Mouse (Mus musculus) midbrain, embryonic 14.5 days (tissue): Measurements from ENCODE around the gene Trim39. TPM values are rescaled to one million over a fixed set of nuclear protein-coding genes. Genes with fewer than 3 reads are reported as not detected.

Source experiments
- ATAC-seq: fragments of 200-750 bp; cut with Nextera tagmentation; 2 replicates; pipeline ENCODE4 v1.8.0; 2017; ENCODE audit warnings: moderate number of reproducible peaks, moderate library complexity; ENCODE audit not compliant: low FRiP score, low TSS enrichment
- DNase-seq: peaks from one replicate; pipeline ENCODE4 v3.0.0-alpha.2; 2015
- H3K27ac ChIP-seq: fragments of 300-500 bp; sonication (generic); replicated peaks from 2 replicates; pipeline ENCODE4 v1.5.1; 2014; ENCODE audit warnings: mild to moderate bottlenecking, low read depth, low read length, moderate library complexity
- H3K27me3 ChIP-seq: fragments of 300-500 bp; sonication (generic); 2 replicates; pipeline ENCODE4 v1.6.1; 2014; ENCODE audit warnings: low read length, control low read depth, mixed read lengths; ENCODE audit not compliant: control insufficient read depth, insufficient read depth
- H3K36me3 ChIP-seq: fragments of 300-500 bp; sonication (generic); 2 replicates; pipeline ENCODE4 v1.6.1; 2014; ENCODE audit warnings: low read length, control low read depth; ENCODE audit not compliant: control insufficient read depth, insufficient read depth
- H3K4me1 ChIP-seq: fragments of 300-500 bp; sonication (generic); 2 replicates; pipeline ENCODE4 v1.6.1; 2014; ENCODE audit warnings: mild to moderate bottlenecking, antibody characterized with exemption, low read length, control low read depth; ENCODE audit not compliant: control insufficient read depth, insufficient read depth
- H3K4me2 ChIP-seq: fragments of 300-500 bp; sonication (generic); 2 replicates; pipeline ENCODE4 v1.6.1; 2014; ENCODE audit warnings: mild to moderate bottlenecking, low read length, moderate library complexity
- H3K4me3 ChIP-seq: fragments of 300-500 bp; sonication (generic); replicated peaks from 2 replicates; pipeline ENCODE4 v1.5.1; 2014; ENCODE audit warnings: low read depth, low read length
- H3K9ac ChIP-seq: fragments of 300-500 bp; sonication (generic); replicated peaks from 2 replicates; pipeline ENCODE4 v1.6.1; 2014; ENCODE audit warnings: mild to moderate bottlenecking, low read length, moderate library complexity
- H3K9me3 ChIP-seq: fragments of 300-500 bp; sonication (generic); 2 replicates; pipeline ENCODE4 v1.6.1; 2016; ENCODE audit warnings: low read length, control low read depth, mixed read lengths; ENCODE audit not compliant: control insufficient read depth
- WGBS: fragments of 180-500 bp; shearing (Covaris S2); extraction: QIAGEN DNeasy Blood & Tissue Kit; methylation state at CpG from one replicate; pipeline ENCODE4 v1.1.7; 2014; 5-methylcytosine and 5-hydroxymethylcytosine counted together
- polyA plus RNA-seq: library from polyadenylated mRNA; unstranded; fragments of >200 nt; fragmentation: Nextera tagmentation; extraction: Ambion mirVana; gene quantifications from 2 replicates; pipeline ENCODE4 v1.2.1, GENCODE M21; 2014

The Trim39 gene
- polyA plus RNA-seq, 1 experiment from 2014 or later = 21.7 TPM

DNA sequence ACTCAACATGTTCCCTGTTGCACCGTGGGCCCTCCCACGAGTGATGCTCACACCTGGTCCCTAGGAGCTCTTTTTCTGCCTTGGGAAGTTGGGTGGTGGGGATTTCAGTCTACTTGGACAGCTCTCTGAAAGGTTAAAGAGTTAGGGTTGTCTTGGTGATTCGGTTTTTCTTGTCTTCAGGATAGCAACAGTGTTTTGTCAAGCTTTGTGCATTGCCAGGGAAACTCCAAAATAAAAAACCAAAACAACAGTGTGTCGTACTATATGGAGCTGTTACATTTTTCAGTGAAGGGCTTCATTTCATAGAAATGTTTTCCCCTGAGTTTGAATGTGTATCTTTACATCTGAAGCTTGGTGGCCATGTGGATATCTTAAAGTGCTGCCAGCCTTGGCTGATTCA is 2.7 kb upstream of the Trim39 start:
- WGBS = 94% methylated on average over 4 of the region's 4 CpGs
- Histone ChIP-seq H3K27me3 (no peaks in the 10 kb centered on the region), H3K9me3 (no peaks in the 10 kb centered on the region), H3K4me3 (no peak overlapping the region), H3K4me2 (no peak overlapping the region), H3K36me3 (peaks cover 19% of the 10 kb centered on the region), H3K9ac (no peak overlapping the region), H3K4me1 (peaks cover 23% of the 10 kb centered on the region), H3K27ac (no peak overlapping the region)
- ATAC-seq = no peak
- no peak for DNase-seq

DNA sequence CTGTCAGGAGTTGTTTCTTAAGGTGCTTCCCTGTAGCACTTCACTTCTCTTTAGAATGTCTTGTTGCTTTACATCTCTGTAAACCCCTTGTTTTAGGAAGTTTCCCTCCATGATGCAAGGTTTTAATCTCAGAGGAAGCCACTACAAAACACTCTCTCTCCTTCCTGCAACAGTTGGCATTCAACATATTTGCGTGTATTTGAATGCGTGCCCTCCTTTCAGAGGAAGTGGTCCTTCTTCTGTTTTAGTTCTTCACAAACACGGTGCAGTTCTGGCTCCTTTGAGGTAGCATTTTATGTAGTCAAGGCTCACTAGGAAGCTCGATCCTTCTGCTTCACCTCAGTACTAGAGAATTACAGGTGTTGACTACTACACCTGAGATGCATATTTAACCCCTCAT is 1.7 kb upstream of the Trim39 start:
- Histone ChIP-seq H3K4me1 (peaks cover 23% of the 10 kb centered on the region), H3K36me3 (peaks cover 16% of the 10 kb centered on the region), H3K4me3 (no peak overlapping the region), H3K27me3 (no peaks in the 10 kb centered on the region), H3K4me2 (no peak overlapping the region), H3K27ac (no peak overlapping the region), H3K9me3 (no peaks in the 10 kb centered on the region), H3K9ac (no peak overlapping the region)
- no peak for DNase-seq
- no peak for ATAC-seq
- 96% methylated on average over 4 of the region's 4 CpGs for WGBS

DNA sequence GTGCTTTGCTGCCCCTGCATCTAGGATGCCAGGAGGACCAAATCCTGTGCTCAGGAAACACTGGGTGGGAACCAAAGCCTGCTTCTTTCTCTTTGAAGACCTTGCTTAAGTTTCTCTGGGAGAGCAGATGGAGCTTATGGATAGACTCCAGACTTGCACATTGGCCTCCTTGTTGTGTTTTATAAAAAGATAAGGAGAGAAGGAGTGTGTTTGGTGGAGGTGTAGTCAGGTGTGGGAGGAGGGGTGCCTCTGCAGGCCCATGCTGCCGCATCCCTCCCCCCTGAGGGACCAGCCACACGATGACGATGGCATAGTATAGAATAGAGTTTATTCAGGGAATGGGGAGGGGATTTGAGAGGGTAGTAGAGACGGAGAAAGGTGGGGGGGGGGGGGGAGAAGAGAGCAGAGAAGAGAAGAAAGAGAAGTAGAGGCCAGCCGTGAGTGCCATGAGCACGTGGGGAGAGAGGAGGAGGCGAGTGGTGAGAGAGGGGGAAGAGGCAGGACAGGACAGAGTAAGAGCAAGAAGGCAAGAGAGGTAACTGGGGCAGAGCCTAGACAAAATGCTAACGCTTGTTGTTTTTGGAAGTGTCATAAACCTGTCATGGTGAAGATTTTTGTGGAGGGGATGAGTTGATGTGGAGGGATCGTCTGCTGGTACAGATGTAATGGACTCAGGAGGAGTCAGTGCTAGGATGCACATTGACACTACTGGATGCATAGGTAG is 758 bp upstream of the Trim39 start:
- H3K9me3 ChIP-seq = no peaks in the 10 kb centered on the region
- no peak for ATAC-seq
- no peak for DNase-seq
- no peak overlapping the region for H3K27ac ChIP-seq
- H3K4me2 ChIP-seq = peak overlapping the region; percentile 89
- peaks cover 19% of the 10 kb centered on the region for H3K36me3 ChIP-seq
- no peaks in the 10 kb centered on the region for H3K27me3 ChIP-seq
- WGBS = 84% methylated on average over 9 of the region's 9 CpGs
- peaks cover 23% of the 10 kb centered on the region for H3K4me1 ChIP-seq
- H3K4me3 ChIP-seq = peak overlapping the region; percentile 90
- H3K9ac ChIP-seq = peak overlapping the region; percentile 93; the same call in 1 of the 2 replicates

DNA sequence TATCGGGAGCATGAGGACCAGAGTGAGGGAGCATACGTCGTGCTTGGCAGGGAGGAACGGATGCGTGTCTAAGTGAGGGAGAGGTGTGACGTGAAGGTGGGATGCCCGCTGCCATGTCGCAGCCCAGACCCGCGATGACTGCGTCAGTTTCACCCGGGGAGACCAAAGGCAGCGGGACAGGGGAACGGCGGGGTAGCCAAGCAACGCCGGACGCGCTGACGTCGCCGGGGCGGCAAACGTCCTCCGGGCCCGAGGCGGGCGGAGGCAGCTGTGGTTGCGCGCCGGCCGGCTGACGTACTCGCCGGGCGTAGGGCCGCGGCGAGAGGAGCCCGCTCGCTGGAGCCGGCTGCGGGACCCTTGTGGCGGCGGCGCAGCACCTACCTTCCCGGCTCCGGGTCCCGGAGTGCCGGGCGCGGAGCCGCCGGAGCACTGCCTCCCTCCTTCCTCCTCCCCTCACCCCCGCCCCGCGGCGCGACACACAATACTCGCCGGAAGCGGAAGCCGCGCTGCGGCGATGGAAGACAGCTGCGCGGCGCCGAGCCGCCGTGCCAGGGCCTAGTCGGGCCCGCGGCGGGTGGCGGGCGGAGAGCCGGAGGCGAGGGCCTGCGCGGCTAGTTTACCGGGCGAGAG is 976 bp downstream of the Trim39 start:
- H3K4me3 ChIP-seq = peak overlapping the region; percentile 90
- peak overlapping the region; percentile 97 for H3K27ac ChIP-seq
- ATAC-seq (peak; percentile 93), DNase-seq (peak; percentile 94)
- under 1% methylated on average over 81 of the region's 84 CpGs for WGBS
- H3K4me1 ChIP-seq = peaks cover 23% of the 10 kb centered on the region
- no peaks in the 10 kb centered on the region for H3K27me3 ChIP-seq
- H3K9ac ChIP-seq = peak overlapping the region; percentile 93
- H3K9me3 ChIP-seq = no peaks in the 10 kb centered on the region
- peaks cover 32% of the 10 kb centered on the region for H3K36me3 ChIP-seq
- peak overlapping the region; percentile 89 for H3K4me2 ChIP-seq

DNA sequence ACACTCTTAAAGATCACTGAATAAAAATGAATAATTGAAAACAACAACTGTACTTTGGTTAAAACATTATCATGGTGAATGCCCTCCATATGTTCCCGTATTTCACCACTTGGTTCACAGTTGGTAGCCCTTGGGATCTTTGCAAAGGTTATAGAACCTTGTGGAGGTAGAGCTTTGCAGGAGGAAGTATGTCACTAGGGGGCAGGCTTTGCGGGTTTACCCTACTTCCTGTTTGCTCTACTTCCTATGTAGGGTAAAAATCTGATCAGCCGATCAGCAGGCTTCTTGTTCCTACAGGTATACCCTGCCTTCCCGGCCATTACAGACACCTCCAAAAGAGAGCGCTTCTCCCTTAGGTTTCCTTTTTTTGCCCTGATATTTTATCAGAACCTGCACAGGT is 6.2 kb downstream of the Trim39 start:
- Histone ChIP-seq H3K27ac (no peak overlapping the region), H3K4me2 (no peak overlapping the region), H3K4me1 (peaks cover 9% of the 10 kb centered on the region), H3K4me3 (no peak overlapping the region), H3K9me3 (no peaks in the 10 kb centered on the region), H3K9ac (no peak overlapping the region), H3K36me3 (peaks cover 71% of the 10 kb centered on the region), H3K27me3 (no peaks in the 10 kb centered on the region)
- no peak for ATAC-seq
- no peak for DNase-seq
- 83% methylated on average over 5 of the region's 5 CpGs for WGBS

DNA sequence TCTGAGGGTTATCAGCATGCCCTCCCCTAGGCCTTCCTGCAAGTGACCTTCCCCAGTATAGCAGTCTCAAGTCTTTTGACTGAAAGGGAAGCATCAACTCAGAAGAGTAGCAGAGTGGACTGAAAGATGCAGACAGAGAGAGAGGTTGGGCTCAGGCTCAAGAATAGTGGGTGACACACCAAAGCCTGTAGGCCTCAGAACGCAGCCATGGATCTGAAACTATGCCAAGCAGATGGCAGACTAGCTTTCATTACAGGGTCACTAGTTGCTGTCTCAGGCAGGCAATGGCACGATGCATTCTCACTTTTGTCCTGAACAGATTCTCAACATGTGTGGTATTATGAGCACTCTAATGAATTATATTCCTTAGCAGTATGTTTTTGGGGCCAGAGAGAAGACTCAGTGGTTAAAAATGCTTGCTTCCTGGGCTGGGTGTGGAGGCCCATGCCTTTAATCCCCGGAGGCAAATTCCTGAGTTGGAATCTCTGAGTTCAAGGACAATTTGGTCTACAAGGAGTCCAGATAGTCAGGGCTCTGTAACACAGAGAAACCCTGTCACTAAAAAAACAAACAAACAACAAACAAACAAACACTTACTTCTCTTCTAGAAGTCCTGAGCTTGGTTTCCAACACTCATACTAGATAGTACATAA is 7.6 kb downstream of the Trim39 start:
- Histone ChIP-seq H3K9ac (no peak overlapping the region), H3K4me3 (no peak overlapping the region), H3K27me3 (no peaks in the 10 kb centered on the region), H3K4me2 (no peak overlapping the region), H3K27ac (no peak overlapping the region), H3K36me3 (peaks cover 86% of the 10 kb centered on the region), H3K4me1 (no peaks in the 10 kb centered on the region), H3K9me3 (no peaks in the 10 kb centered on the region)
- no peak for ATAC-seq
- no peak for DNase-seq
- WGBS = 95% methylated on average over 3 of the region's 3 CpGs

DNA sequence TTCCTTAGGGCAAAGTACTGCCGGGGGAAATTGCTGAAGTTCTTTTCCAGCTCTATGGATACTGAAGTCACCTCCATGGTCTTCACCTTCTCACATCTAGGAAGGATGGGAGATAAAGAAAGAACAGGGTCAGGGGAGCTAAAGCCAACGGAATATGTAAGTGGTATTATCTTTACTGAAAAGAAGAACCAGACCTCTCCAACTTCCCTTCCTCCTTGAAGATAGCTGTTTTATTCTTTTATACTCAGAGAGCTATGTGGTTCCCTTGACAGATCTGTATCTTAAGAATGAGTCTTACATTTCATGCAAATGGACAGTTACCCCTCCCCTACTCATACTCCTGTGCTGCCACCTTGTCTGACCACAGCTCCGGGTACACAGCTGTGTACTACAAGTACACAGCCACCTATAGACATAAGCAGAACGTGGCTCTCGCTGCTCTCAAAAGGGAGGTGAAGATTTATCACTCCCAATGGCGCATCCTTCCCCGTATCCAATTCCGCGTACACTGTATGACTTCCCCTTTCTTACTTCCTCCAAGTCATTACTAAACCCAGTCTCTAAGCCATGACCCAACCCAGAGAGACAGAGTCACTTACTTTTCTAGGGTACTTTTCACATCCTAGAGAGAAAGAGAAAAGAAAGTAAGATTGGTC is 10.4 kb downstream of the Trim39 start:
- peaks cover 4% of the 10 kb centered on the region for H3K4me1 ChIP-seq
- WGBS = 95% methylated on average over 9 of the region's 9 CpGs
- H3K9ac ChIP-seq = no peak overlapping the region
- no peak overlapping the region for H3K27ac ChIP-seq
- DNase-seq (no peak), ATAC-seq (no peak)
- H3K36me3 ChIP-seq = peaks cover 80% of the 10 kb centered on the region
- H3K27me3 ChIP-seq = no peaks in the 10 kb centered on the region
- no peak overlapping the region for H3K4me3 ChIP-seq
- no peaks in the 10 kb centered on the region for H3K9me3 ChIP-seq
- no peak overlapping the region for H3K4me2 ChIP-seq

DNA sequence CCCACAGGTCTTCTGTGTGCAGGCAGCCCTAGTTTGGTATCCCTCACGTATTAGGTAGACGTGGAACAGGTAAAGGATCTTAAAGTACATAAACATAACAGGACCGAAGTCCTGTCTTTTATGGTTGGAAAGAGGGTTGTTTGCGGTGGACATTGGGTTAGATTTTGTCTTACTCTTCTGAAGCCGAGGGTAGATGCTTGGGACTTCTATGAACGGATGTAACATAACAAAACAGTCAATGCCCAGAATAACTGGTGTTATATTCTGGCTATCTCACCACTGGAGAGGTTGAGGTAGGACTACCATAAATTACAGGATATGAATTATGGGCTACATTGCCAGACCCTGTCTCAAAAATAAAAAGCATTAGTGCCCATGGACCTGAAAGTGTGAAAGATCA is 14.1 kb downstream of the Trim39 start, which contains the start of gene Rpp21:
Gene Rpp21, minus strand, starts transcription at position 101 of the 400 bp plus-strand sequence.
- ATAC-seq (0 out of 2 replicates have a peak, but pooled peaks have one; percentile 15), DNase-seq (no peak)
- Histone ChIP-seq H3K9me3 (no peaks in the 10 kb centered on the region), H3K4me3 (peak within 1 kb of the TSS; percentile 78), H3K4me1 (peaks cover 7% of the 10 kb centered on the region), H3K27ac (peak within 1 kb of the TSS; percentile 89), H3K36me3 (peaks cover 45% of the 10 kb centered on the region), H3K27me3 (no peaks in the 10 kb centered on the region), H3K9ac (peak within 1 kb of the TSS; percentile 84), H3K4me2 (peak within 1 kb of the TSS; percentile 56)
- 49% methylated on average over 6 of the region's 6 CpGs for WGBS
